Mouse (Mus musculus): ENCODE data around the gene Chd1l. TPM values are rescaled to one million over a fixed set of nuclear protein-coding genes. Genes with fewer than 3 reads are reported as not detected.

Gene Chd1l
- polyA plus RNA-seq, 1 experiment: 9.3 TPM

DNA sequence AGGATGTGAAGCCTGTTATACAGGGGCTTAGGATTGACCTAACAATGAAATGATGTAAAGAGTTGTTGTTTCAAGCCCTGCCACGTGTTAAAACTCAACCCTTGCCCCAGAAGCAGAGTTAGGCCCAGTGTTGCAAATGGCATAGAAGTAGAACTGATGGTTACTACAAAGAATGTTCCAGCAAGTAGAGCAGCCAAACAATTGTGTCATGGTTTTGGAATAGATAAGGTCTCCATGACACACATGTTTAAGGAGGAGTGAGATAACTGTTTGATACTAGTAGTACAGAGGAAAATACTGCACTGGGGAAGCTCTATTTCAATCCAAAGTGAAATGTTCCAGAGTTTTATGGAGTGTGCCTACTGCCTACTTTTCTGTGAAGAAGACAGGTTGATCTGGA lies 38.5 kb upstream of the Chd1l start:
- Histone ChIP-seq H3K27ac (ENCODE audit: insufficient read depth, low read length) (no peak overlapping the region), H3K4me3 (ENCODE audit: insufficient read depth, low read length) (no peak overlapping the region), H3K4me1 (ENCODE audit: control insufficient read depth, insufficient read depth, low read length) (no peaks in the 10 kb centered on the region)
- TF ChIP-seq POLR2A (IDR thresholded peaks at IDR 0.05; ENCODE audit: low read depth, low read length) (no peak), CTCF (IDR thresholded peaks at IDR 0.05; ENCODE audit: borderline replicate concordance, insufficient read depth, low read length) (no peak)

DNA sequence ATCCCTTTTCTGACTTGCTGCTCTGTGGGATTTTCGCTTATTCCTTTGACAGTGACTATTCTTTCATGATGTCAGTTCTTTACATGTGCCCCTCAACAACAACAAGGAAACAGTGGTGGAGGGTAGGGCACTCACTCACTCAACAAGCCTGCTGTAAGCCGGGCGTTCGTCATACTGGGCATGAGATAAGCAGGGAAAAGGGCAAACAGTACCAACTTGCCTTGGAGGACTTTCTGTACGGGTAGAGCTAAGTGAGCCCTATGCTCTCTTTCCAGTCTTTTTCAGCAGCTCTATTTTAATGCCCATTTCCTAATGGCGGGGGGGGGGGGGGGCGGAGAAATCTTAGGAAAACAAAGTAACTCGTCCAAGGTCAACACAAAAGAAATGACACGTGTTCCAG lies 32.0 kb upstream of the Chd1l start:
- H3K27ac ChIP-seq (ENCODE audit: insufficient read depth, low read length): no peak overlapping the region
- H3K4me1 ChIP-seq (ENCODE audit: control insufficient read depth, insufficient read depth, low read length): no peaks in the 10 kb centered on the region
- TF ChIP-seq POLR2A (IDR thresholded peaks at IDR 0.05; ENCODE audit: low read depth, low read length): no peak
- TF ChIP-seq CTCF (IDR thresholded peaks at IDR 0.05; ENCODE audit: borderline replicate concordance, insufficient read depth, low read length): no peak
- H3K4me3 ChIP-seq (ENCODE audit: insufficient read depth, low read length): no peak overlapping the region

- no peak overlapping the region for H3K27ac ChIP-seq (ENCODE audit: insufficient read depth, low read length)
- no peaks in the 10 kb centered on the region for H3K4me1 ChIP-seq (ENCODE audit: control insufficient read depth, insufficient read depth, low read length)
- TF ChIP-seq POLR2A (IDR thresholded peaks at IDR 0.05; ENCODE audit: low read depth, low read length) (no peak), CTCF (IDR thresholded peaks at IDR 0.05; ENCODE audit: borderline replicate concordance, insufficient read depth, low read length) (no peak)
- H3K4me3 ChIP-seq (ENCODE audit: insufficient read depth, low read length): no peak overlapping the region
Measured at GRCm38 (mm10) chr3:97641396-97641795, 31.4 kb upstream of the Chd1l start.

GRCm38 (mm10) chr3:97634288-97634761 lies 24.3 kb upstream of the Chd1l start:
- no peak for TF ChIP-seq CTCF (IDR thresholded peaks at IDR 0.05; ENCODE audit: borderline replicate concordance, insufficient read depth, low read length)
- TF ChIP-seq POLR2A (IDR thresholded peaks at IDR 0.05; ENCODE audit: low read depth, low read length): no peak
- Histone ChIP-seq H3K27ac (ENCODE audit: insufficient read depth, low read length) (no peak overlapping the region), H3K4me3 (ENCODE audit: insufficient read depth, low read length) (no peak overlapping the region), H3K4me1 (ENCODE audit: control insufficient read depth, insufficient read depth, low read length) (peaks cover 5% of the 10 kb centered on the region)

GRCm38 (mm10) chr3:97633456-97633855 lies 23.5 kb upstream of the Chd1l start:
- peaks cover 5% of the 10 kb centered on the region for H3K4me1 ChIP-seq (ENCODE audit: control insufficient read depth, insufficient read depth, low read length)
- no peak overlapping the region for H3K27ac ChIP-seq (ENCODE audit: insufficient read depth, low read length)
- TF ChIP-seq POLR2A (IDR thresholded peaks at IDR 0.05; ENCODE audit: low read depth, low read length) (no peak), CTCF (IDR thresholded peaks at IDR 0.05; ENCODE audit: borderline replicate concordance, insufficient read depth, low read length) (no peak)
- H3K4me3 ChIP-seq (ENCODE audit: insufficient read depth, low read length): no peak overlapping the region

- H3K4me1 ChIP-seq (ENCODE audit: control insufficient read depth, insufficient read depth, low read length): peaks cover 5% of the 10 kb centered on the region
- H3K4me3 ChIP-seq (ENCODE audit: insufficient read depth, low read length): no peak overlapping the region
- TF ChIP-seq POLR2A (IDR thresholded peaks at IDR 0.05; ENCODE audit: low read depth, low read length): no peak
- no peak for TF ChIP-seq CTCF (IDR thresholded peaks at IDR 0.05; ENCODE audit: borderline replicate concordance, insufficient read depth, low read length)
- no peak overlapping the region for H3K27ac ChIP-seq (ENCODE audit: insufficient read depth, low read length)
Measured at GRCm38 (mm10) chr3:97631258-97631860, 21.4 kb upstream of the Chd1l start.

DNA sequence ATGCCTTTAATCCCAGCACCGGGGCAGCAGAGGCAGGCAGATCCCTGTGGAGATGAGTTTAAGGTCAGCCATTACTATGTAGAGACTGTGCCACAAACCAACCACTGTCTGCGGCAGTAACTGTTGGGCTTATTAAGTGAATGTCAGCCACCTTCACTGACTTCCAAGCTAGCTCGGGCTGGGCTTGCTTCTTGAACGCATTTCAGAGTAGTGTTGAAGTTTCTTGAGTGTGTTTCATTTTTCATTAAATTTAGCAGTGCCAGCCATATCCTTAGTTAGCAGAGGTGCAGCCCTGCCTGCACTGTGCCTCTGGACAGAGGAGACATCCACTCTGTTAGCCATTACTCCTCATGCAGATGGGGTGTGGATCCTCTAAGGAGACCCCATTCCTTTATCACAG lies 20.7 kb upstream of the Chd1l start:
- Histone ChIP-seq H3K27ac (ENCODE audit: insufficient read depth, low read length) (no peak overlapping the region), H3K4me1 (ENCODE audit: control insufficient read depth, insufficient read depth, low read length) (peaks cover 5% of the 10 kb centered on the region), H3K4me3 (ENCODE audit: insufficient read depth, low read length) (no peak overlapping the region)
- TF ChIP-seq POLR2A (IDR thresholded peaks at IDR 0.05; ENCODE audit: low read depth, low read length) (no peak), CTCF (IDR thresholded peaks at IDR 0.05; ENCODE audit: borderline replicate concordance, insufficient read depth, low read length) (no peak)

- Histone ChIP-seq H3K4me1 (ENCODE audit: control insufficient read depth, insufficient read depth, low read length) (peaks cover 5% of the 10 kb centered on the region), H3K4me3 (ENCODE audit: insufficient read depth, low read length) (no peak overlapping the region), H3K27ac (ENCODE audit: insufficient read depth, low read length) (no peak overlapping the region)
- no peak for TF ChIP-seq CTCF (IDR thresholded peaks at IDR 0.05; ENCODE audit: borderline replicate concordance, insufficient read depth, low read length)
- no peak for TF ChIP-seq POLR2A (IDR thresholded peaks at IDR 0.05; ENCODE audit: low read depth, low read length)
Measured at GRCm38 (mm10) chr3:97629941-97630340, 19.9 kb upstream of the Chd1l start.

DNA sequence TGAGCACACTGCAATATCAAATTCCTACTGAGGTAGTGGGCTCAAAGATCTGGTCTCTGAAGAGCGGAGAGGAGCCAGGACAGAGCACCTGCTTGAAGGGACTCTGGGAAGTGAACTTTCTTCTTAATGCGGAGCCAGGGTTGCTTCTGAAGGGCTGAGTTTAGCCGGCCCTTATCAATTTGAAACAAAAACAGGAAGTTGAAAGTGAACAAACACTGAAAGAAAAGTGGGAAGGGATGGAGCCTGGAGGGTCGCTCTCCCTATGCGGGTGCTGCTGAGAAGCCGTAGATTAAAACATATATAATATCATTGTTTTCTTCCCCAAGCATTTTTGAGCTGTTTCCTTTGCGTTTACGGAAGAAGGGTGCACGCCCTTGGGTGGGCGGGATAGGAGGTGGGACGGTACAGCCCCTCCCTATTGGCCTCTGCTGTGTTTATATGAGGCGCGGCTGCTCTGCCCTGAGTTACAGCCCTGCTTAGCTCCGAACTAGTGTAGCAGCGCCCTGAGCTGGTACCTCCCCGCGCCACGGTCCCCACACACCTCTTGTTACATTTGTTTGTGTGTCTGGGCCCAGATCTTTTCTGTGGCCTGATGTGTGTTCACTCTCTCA lies 18.5 kb upstream of the Chd1l start, which contains the start of gene Fmo5:
Gene Fmo5 (plus strand): TSS at position 414 of the 611 bp plus-strand sequence.
- no peak within 1 kb of the TSS for H3K27ac ChIP-seq (ENCODE audit: insufficient read depth, low read length)
- TF ChIP-seq CTCF (IDR thresholded peaks at IDR 0.05; ENCODE audit: borderline replicate concordance, insufficient read depth, low read length): no peak
- peak; percentile 57 for TF ChIP-seq POLR2A (IDR thresholded peaks at IDR 0.05; ENCODE audit: low read depth, low read length)

GRCm38 (mm10) chr3:97627893-97628292 lies 17.9 kb upstream of the Chd1l start:
- Histone ChIP-seq H3K27ac (ENCODE audit: insufficient read depth, low read length) (no peak overlapping the region), H3K4me3 (ENCODE audit: insufficient read depth, low read length) (no peak overlapping the region), H3K4me1 (ENCODE audit: control insufficient read depth, insufficient read depth, low read length) (no peaks in the 10 kb centered on the region)
- TF ChIP-seq CTCF (IDR thresholded peaks at IDR 0.05; ENCODE audit: borderline replicate concordance, insufficient read depth, low read length): no peak
- no peak for TF ChIP-seq POLR2A (IDR thresholded peaks at IDR 0.05; ENCODE audit: low read depth, low read length)

More for the DNA sequence above, 18.5 kb upstream of the Chd1l start, which contains the start of gene Fmo5:
- Histone ChIP-seq H3K4me3 (ENCODE audit: insufficient read depth, low read length) (peak within 1 kb of the TSS; percentile 41), H3K4me1 (ENCODE audit: control insufficient read depth, insufficient read depth, low read length) (no peaks in the 10 kb centered on the region)
